17 mouse cellular contexts compared by ENCODE assay signal in the genomic region with DNA sequence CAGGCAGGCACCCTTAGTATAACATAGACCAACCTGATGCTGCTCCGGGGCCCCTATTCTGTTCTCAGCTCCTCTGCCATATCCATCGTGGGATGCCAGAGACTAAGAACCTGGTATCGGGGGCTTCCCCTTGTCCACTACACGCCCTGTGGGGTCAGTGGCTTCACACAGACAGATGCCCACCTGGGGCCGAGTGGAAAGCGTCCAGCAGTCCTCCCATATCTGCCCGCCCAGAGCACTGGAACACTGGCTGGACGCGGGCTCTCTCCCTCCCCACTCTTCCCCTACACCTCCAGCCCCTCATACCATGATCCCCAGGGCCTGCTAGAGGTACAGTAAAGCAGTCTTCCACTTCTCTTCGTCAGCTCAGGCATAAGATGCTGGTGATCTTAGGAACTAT.
DNase-seq lines count a peak whose midpoint lies in the region.
"Had no signal": no experiment of that assay in that cellular context is flagged by ENCODE, and none has a peak within 500 bp of the region (broad histone marks: within the 10 kb centered on the region; RNA-seq: fewer than 3 reads in every experiment).

No protein-coding gene starts in this region.

- no peak overlapping the region for H3K27ac ChIP-seq in heart, embryonic 10.5 days

- H3K4me3 ChIP-seq in heart, embryonic 10.5 days, result no peak overlapping the region

- no peaks in the 10 kb centered on the region for H3K36me3 ChIP-seq in heart, embryonic 10.5 days
- H3K36me3 ChIP-seq: G1E had no signal

- H3K4me1 ChIP-seq in heart, embryonic 10.5 days, result no peaks in the 10 kb centered on the region

- peak; percentile 87 for DNase-seq in heart, adult 11 months
- DNase-seq in heart, postnatal 36 days, result no peak
- DNase-seq in heart, embryonic 10.5 days (ENCODE audit: low spot score), result peak; percentile 55
- no peak for DNase-seq in heart, postnatal 14 days
- DNase-seq: adrenal gland, adult 2 months; adrenal gland, adult 8-10 months; adrenal gland, postnatal 10 days; adrenal gland, postnatal 14 days; adrenal gland, postnatal 25 days; adrenal gland, postnatal 36 days; B cell, adult 2 months; cerebellum, adult 11 months; cerebellum, adult 11-12 months; cerebellum, adult 18-20 months had no signal

- 78% methylated on average over 10 of the region's 10 CpGs for WGBS in heart, embryonic 10.5 days

- intact Hi-C loops in heart, postnatal 36 days (cut with DNase I), result no loop called here
- intact Hi-C loops in heart, postnatal 14 days (cut with DNase I), result no loop called here

- no peaks in the 10 kb centered on the region for H3K9me3 ChIP-seq in heart, embryonic 10.5 days
- H3K9me3 ChIP-seq: G1E had no signal

- no peaks in the 10 kb centered on the region for H3K27me3 ChIP-seq in heart, embryonic 10.5 days (ENCODE audit: insufficient read depth, poor library complexity, severe bottlenecking)
- H3K27me3 ChIP-seq: CH12.LX, Patski had no signal

Comparison
In these comparisons a context has a peak if more than half of its experiments do, and no peak if none do; other contexts are left out.
1. DNase-seq: peak in heart, adult 11 months (single experiment) and heart, embryonic 10.5 days (single experiment); none in heart, postnatal 36 days (0 of 2) and heart, postnatal 14 days (0 of 2).